In genomic region chr17:35085208-35085865, GRCm38 (mm10) we compare ENCODE assay signal across 24 mouse cellular contexts. TPM values are rescaled to one million over a fixed set of nuclear protein-coding genes. Genes with fewer than 3 reads are reported as not detected.
"Had no signal": no experiment of that assay in that cellular context is flagged by ENCODE, and none has a peak within 500 bp of the region (broad histone marks: within the 10 kb centered on the region; RNA-seq: fewer than 3 reads in every experiment).

TSS of gene Ly6g6f (minus strand) at chr17:35085610.

- H3K9me3 ChIP-seq: lung, embryonic 15.5 days; midbrain, embryonic 12.5 days; midbrain, embryonic 15.5 days; neural tube, embryonic 12.5 days; neural tube, embryonic 15.5 days had no signal

- H3K4me3 ChIP-seq: lung, embryonic 15.5 days; midbrain, embryonic 12.5 days; midbrain, embryonic 15.5 days; neural tube, embryonic 12.5 days; neural tube, embryonic 15.5 days had no signal

- H3K36me3 ChIP-seq: lung, embryonic 15.5 days; midbrain, embryonic 12.5 days; midbrain, embryonic 15.5 days; neural tube, embryonic 12.5 days; neural tube, embryonic 15.5 days had no signal

- ATAC-seq: intestine, embryonic 16.5 days; midbrain, embryonic 15.5 days had no signal

- H3K9ac ChIP-seq: liver, embryonic 14.5 days; lung, embryonic 15.5 days; midbrain, embryonic 12.5 days; midbrain, embryonic 15.5 days; neural tube, embryonic 12.5 days; neural tube, embryonic 15.5 days had no signal

- H3K4me2 ChIP-seq: lung, embryonic 15.5 days; midbrain, embryonic 12.5 days; midbrain, embryonic 15.5 days; neural tube, embryonic 12.5 days; neural tube, embryonic 15.5 days had no signal

- H3K27me3 ChIP-seq: lung, embryonic 15.5 days; midbrain, embryonic 12.5 days; midbrain, embryonic 15.5 days; neural tube, embryonic 12.5 days; neural tube, embryonic 15.5 days had no signal

- H3K27ac ChIP-seq: liver, embryonic 14.5 days; lung, embryonic 15.5 days; midbrain, embryonic 12.5 days; midbrain, embryonic 15.5 days; neural tube, embryonic 12.5 days; neural tube, embryonic 15.5 days; stomach, postnatal 0 days had no signal

- DNase-seq: kidney, adult 18-20 months; kidney, adult 9 months; kidney, postnatal 14 days; kidney, postnatal 4 days; left cerebral cortex, postnatal 4 days; lung, adult 18-20 months; lung, postnatal 10 days; lung, postnatal 36 days; right cerebral cortex, adult 18-20 months; right cerebral cortex, postnatal 14 days; right cerebral cortex, postnatal 4 days; thymus, postnatal 25 days had no signal

RNA-seq across cellular contexts. Expression of gene Ly6g6f, which starts in this region (rescaled TPM):
- total RNA-seq: layer of hippocampus, postnatal 14 days; left cerebral cortex, postnatal 14 days; left cerebral cortex, postnatal 4 days had no signal
- polyA plus RNA-seq: kidney, embryonic 16.5 days; midbrain, embryonic 15.5 days; neural tube, embryonic 15.5 days; stomach, embryonic 14.5 days had no signal
